Mouse (Mus musculus) stomach, postnatal 0 days (tissue): ENCODE measurements at regions not wholly inside any gene's neighbourhood (a gene's known extent, or its start where the extent isn't known, plus 50 kb on each side); places are given as distances from the start of the nearest gene placed in this dataset.

ENCODE experiments used
- ATAC-seq: fragments of 200-750 bp; cut with Nextera tagmentation; 2 replicates; pipeline ENCODE4 v1.8.0; 2017; ENCODE audit not compliant: low FRiP score, low TSS enrichment
- DNase-seq: peaks from one replicate; pipeline ENCODE4 v3.0.0-alpha.2; 2016; ENCODE audit warnings: low spot score
- H3K27ac ChIP-seq: fragments of 300-500 bp; sonication (generic); replicated peaks from 2 replicates; pipeline ENCODE4 v1.5.1; 2014; ENCODE audit warnings: mild to moderate bottlenecking, control low read depth
- H3K27me3 ChIP-seq: fragments of 300-500 bp; sonication (generic); 2 replicates; pipeline ENCODE4 v1.6.1; 2014; ENCODE audit warnings: low read length; ENCODE audit not compliant: control insufficient read depth, insufficient read depth
- H3K36me3 ChIP-seq: fragments of 300-500 bp; sonication (generic); 2 replicates; pipeline ENCODE4 v1.6.1; 2014; ENCODE audit warnings: low read length, mixed read lengths; ENCODE audit not compliant: control insufficient read depth, insufficient read depth
- H3K4me1 ChIP-seq: fragments of 300-500 bp; sonication (generic); replicated peaks from 2 replicates; pipeline ENCODE4 v1.6.1; 2014; ENCODE audit warnings: antibody characterized with exemption; ENCODE audit not compliant: control insufficient read depth, insufficient read depth
- H3K4me2 ChIP-seq: fragments of 300-500 bp; sonication (generic); replicated peaks from 2 replicates; pipeline ENCODE4 v1.6.1; 2014; ENCODE audit warnings: low read depth, mild to moderate bottlenecking, control low read depth, moderate library complexity
- H3K4me3 ChIP-seq: fragments of 300-500 bp; sonication (generic); 2 replicates; pipeline ENCODE4 v1.5.1; 2014; ENCODE audit warnings: low read depth, low read length, control low read depth
- H3K9ac ChIP-seq: fragments of 300-500 bp; sonication (generic); 2 replicates; pipeline ENCODE4 v1.6.1; 2014; ENCODE audit warnings: mild to moderate bottlenecking, low read length, control low read depth, mixed read lengths
- H3K9me3 ChIP-seq: fragments of 300-500 bp; sonication (generic); 2 replicates; pipeline ENCODE4 v1.6.1; 2016; ENCODE audit warnings: low read length; ENCODE audit not compliant: control insufficient read depth
- CTCF ChIP-seq: IDR thresholded peaks from 2 replicates; pipeline ENCODE4 v1.5.1; 2016; ENCODE audit warnings: antibody characterized with exemption, low read depth, mild to moderate bottlenecking, moderate library complexity
- EP300 ChIP-seq: optimal IDR thresholded peaks from 2 replicates; pipeline ENCODE3; 2016; ENCODE audit warnings: antibody characterized with exemption
- WGBS: fragments of 180-500 bp; shearing (Covaris S2); extraction: QIAGEN DNeasy Blood & Tissue Kit; methylation state at CpG from one replicate; pipeline ENCODE4 v1.1.7; 2014; 5-methylcytosine and 5-hydroxymethylcytosine counted together

DNA sequence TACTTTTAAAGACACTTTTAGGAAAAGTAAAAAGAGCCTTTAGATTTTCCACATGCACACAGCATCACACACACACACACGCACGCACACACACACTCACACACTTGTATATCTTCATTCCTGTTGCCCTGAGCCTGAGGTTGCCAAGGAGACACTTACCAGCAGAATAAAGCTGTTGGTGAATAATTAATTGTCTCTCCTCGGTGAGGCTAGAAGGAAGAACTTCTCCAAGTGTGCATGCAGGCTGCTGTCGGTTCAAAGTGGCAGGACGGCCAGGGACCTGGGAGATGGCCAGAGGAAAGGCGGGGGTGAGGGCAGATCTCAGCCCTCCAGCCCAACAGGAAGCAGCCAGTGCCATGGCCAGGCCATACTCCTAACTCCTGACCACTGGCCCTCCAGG lies 98.6 kb upstream of the Prok2 start:
- DNase-seq = no peak
- Histone ChIP-seq H3K36me3 (no peaks in the 10 kb centered on the region), H3K9ac (no peak overlapping the region), H3K4me2 (no peak overlapping the region), H3K9me3 (no peaks in the 10 kb centered on the region), H3K27me3 (no peaks in the 10 kb centered on the region), H3K4me1 (no peaks in the 10 kb centered on the region), H3K4me3 (no peak overlapping the region), H3K27ac (no peak overlapping the region)
- WGBS = 51% methylated on average over 6 of the region's 6 CpGs
- TF ChIP-seq CTCF (no peak), EP300 (no peak)
- ATAC-seq = no peak

DNA sequence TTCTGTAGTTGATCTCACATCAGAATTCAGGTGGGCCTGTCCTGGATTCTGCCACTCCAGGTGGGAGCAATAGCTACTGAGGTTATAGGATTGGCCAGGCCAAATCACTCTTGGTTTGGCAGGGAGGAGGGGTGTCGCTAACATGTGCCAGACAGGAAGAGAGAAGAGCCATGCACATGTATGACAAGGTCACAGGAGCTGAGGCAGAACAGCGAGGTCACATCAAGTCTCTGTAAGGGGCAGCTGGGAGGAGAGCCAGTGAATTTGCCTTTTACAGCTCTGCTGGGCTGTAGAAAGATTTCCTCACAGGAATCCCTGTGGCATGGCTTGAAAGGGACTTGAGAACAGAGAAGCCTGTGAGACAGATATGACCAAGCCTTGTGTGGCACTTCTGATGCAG lies 96.3 kb upstream of the Prok2 start:
- H3K27ac ChIP-seq = no peak overlapping the region
- 83% methylated on average over 2 of the region's 2 CpGs for WGBS
- no peaks in the 10 kb centered on the region for H3K4me1 ChIP-seq
- no peak overlapping the region for H3K9ac ChIP-seq
- H3K4me2 ChIP-seq = no peak overlapping the region
- no peaks in the 10 kb centered on the region for H3K27me3 ChIP-seq
- no peaks in the 10 kb centered on the region for H3K9me3 ChIP-seq
- no peaks in the 10 kb centered on the region for H3K36me3 ChIP-seq
- ATAC-seq (no peak), DNase-seq (no peak)
- no peak overlapping the region for H3K4me3 ChIP-seq
- TF ChIP-seq EP300 (no peak), CTCF (no peak)

DNA sequence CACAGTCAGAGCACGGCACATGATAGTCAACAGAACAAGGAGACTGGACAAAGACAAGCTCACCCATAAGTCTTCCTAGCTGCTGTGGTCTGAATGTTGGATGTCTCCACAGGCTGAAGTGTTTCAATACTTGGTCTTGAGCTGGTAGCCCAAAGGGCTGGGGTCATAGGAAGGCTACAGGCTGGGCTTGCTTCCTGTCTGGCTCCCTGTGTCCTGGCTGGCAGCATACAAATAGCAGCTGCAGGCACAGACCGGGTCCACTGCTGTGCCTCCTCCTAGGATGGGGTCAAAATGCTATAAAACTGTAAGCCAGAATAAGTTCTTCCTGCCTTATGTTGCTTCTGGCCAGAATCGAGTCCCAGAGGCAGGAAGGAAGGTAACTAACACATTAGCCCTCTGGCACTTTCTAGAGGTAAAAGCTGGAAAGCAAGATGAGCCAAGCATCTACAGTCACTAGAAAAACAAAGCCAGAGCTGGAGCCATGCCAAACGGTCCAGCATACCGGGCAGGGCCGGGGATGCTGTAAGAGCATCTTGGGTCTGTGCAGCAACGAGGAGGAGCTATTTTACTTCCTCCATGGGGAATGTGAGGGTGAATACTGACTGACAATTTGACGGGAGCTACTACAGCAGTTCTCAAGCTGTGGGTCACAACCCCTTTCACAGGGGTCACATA lies 93.2 kb upstream of the Prok2 start:
- H3K9me3 ChIP-seq = no peaks in the 10 kb centered on the region
- no peak overlapping the region for H3K4me2 ChIP-seq
- WGBS = 62% methylated on average over 8 of the region's 8 CpGs
- H3K36me3 ChIP-seq = no peaks in the 10 kb centered on the region
- H3K4me3 ChIP-seq = no peak overlapping the region
- H3K4me1 ChIP-seq = no peaks in the 10 kb centered on the region
- no peak for ATAC-seq
- H3K27ac ChIP-seq = no peak overlapping the region
- TF ChIP-seq CTCF = no peak
- H3K27me3 ChIP-seq = no peaks in the 10 kb centered on the region
- H3K9ac ChIP-seq = no peak overlapping the region
- DNase-seq = no peak

DNA sequence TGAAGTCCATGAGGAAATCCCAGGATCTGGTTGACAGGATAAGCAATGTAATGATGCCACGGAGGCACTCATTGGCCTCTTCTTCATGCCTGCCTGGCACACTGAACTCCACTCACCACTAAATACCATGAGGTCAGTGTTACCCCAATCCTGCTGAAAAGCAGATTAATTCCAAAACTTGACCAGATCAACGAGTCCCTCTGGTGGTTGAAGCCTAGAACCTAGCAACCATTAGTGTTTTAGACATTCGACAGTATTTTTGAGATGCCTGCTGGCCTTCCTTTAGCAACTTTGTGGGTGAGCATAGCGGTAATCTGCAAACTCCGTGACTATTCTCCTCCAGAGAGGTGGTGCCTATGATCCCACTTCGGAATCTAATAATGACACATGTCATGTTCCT lies 92.3 kb upstream of the Prok2 start:
- Histone ChIP-seq H3K27me3 (no peaks in the 10 kb centered on the region), H3K4me3 (no peak overlapping the region), H3K36me3 (no peaks in the 10 kb centered on the region), H3K9ac (no peak overlapping the region), H3K4me2 (no peak overlapping the region), H3K27ac (no peak overlapping the region), H3K4me1 (no peaks in the 10 kb centered on the region), H3K9me3 (no peaks in the 10 kb centered on the region)
- peak; percentile 51 for TF ChIP-seq CTCF
- no peak for TF ChIP-seq EP300
- ATAC-seq = no peak
- DNase-seq = no peak
- WGBS = 82% methylated on average over 6 of the region's 6 CpGs

DNA sequence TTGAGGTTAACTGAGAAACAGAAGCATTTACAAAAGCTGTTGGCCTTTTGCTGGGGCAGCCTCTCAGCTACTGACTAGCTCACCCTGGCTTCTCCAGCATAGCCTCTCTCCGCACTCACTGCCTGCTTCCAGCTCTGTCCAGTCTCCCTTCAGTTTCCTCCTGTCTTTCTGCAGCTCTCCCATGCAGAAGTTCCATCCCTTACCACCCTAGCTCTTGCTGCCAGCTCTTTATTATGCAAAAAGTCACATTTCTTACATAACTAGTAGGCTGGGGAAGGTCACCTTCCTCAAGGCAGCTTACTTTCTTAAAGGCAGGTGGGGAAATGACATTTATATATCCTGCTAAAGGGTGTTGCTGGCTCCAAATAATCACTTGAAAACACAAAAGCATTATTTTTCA lies 91.1 kb upstream of the Prok2 start:
- no peak overlapping the region for H3K4me3 ChIP-seq
- no peaks in the 10 kb centered on the region for H3K4me1 ChIP-seq
- H3K4me2 ChIP-seq = no peak overlapping the region
- 94% methylated on average over 1 of the region's 1 CpGs for whole genome bisulfite sequencing
- H3K36me3 ChIP-seq = no peaks in the 10 kb centered on the region
- H3K9me3 ChIP-seq = no peaks in the 10 kb centered on the region
- no peak for TF ChIP-seq EP300
- TF ChIP-seq CTCF = no peak
- no peak overlapping the region for H3K27ac ChIP-seq
- no peaks in the 10 kb centered on the region for H3K27me3 ChIP-seq
- ATAC-seq (no peak), DNase-seq (no peak)
- no peak overlapping the region for H3K9ac ChIP-seq

DNA sequence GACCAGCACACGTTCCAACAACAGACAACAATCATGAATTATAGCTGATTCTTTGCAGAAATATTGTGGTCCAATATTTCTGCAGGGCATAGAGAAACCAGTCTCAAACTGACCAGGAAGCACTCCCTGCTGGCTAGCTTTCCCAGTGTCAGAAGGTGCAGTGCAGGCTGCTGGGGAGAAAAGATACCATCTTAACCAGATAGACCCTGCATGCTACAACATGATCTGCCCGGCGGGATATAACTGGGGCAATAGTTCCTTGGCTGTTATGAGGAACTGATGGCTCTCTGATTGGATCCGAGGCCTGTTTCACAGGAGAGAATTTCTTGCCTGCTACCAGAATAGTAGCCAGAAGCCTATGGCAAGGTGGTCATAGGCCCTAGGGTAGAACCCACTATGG lies 86.9 kb upstream of the Prok2 start:
- Histone ChIP-seq H3K4me2 (no peak overlapping the region), H3K4me1 (peaks cover 4% of the 10 kb centered on the region; the same call in 1 of the 2 replicates), H3K36me3 (no peaks in the 10 kb centered on the region), H3K27ac (no peak overlapping the region), H3K27me3 (no peaks in the 10 kb centered on the region), H3K9ac (no peak overlapping the region), H3K4me3 (no peak overlapping the region), H3K9me3 (no peaks in the 10 kb centered on the region)
- DNase-seq (no peak), ATAC-seq (no peak)
- no peak for TF ChIP-seq EP300
- TF ChIP-seq CTCF = no peak
- WGBS = 67% methylated on average over 4 of the region's 4 CpGs
